Mouse (Mus musculus): ENCODE measurements around the gene Bend3. TPM values are rescaled to one million over a fixed set of nuclear protein-coding genes. Genes with fewer than 3 reads are reported as not detected.
"Not testable (repeated sequence)": the region's sequence is repeated elsewhere in the genome, so short reads cannot be mapped to it uniquely, and the experiment has no call there.

Gene Bend3
- polyA plus RNA-seq, 1 experiment = 2.7 TPM

DNA sequence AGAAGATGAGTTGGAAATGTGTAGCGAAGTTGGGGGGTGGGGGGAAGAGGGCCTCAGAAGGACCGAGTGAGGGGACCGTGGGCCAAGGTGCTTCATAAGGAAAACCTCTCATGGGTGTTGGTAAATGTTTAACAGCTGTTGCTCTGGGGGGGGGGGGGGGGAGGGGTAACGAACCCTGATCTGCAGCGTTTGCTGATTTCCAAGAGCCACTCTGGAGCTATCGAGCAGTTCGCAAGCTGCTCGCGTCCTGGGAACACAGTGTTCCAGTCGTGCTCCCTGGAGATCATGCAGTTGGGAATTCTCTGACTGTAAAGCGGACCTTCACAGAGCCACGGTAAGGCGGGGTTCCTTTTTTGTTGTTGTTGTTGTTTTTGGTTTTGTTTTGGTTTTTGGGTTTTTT, 39.7 kb downstream of the Bend3 start:
- WGBS = 85% methylated on average over 13 of the region's 13 CpGs
- TF ChIP-seq POLR2A (IDR thresholded peaks at IDR 0.05; ENCODE audit: borderline replicate concordance, control insufficient read depth, low read depth, low read length) = no peak
- TF ChIP-seq CTCF (IDR thresholded peaks at IDR 0.05; ENCODE audit: control insufficient read depth, insufficient read depth, low read length) = no peak
- H3K27ac ChIP-seq (ENCODE audit: control insufficient read depth, insufficient read depth, low read depth, low read length, poor library complexity) = no peak overlapping the region
- H3K4me1 ChIP-seq (ENCODE audit: control insufficient read depth, insufficient read depth, low read length) = no peaks in the 10 kb centered on the region
- H3K4me3 ChIP-seq (replicated peaks; ENCODE audit: control insufficient read depth, low read depth, low read length) = no peak overlapping the region

DNA sequence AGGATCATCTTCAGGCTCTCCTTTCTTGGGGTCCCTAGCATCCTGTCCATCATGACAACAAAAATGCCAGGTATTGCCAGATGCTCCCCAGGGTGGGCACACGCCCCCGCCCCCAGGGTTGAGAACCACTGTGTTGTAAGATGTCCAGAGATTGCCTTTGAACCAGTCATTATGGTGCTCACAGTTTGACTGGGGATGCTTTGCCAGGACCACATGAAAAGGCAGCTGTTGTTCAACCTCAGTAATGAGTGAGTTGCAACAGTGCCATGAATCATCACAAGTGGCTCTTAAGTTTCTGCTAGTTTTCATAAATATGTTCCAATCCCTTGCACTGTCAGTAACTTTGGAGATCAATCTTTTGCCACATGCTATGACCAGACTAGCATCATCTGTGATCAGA, 41.3 kb downstream of the Bend3 start:
- no peak overlapping the region for H3K4me3 ChIP-seq (replicated peaks; ENCODE audit: control insufficient read depth, low read depth, low read length)
- H3K27ac ChIP-seq (ENCODE audit: control insufficient read depth, insufficient read depth, low read depth, low read length, poor library complexity) = no peak overlapping the region; the same call in 1 of the 2 replicates
- WGBS = 87% methylated on average over 2 of the region's 2 CpGs
- no peaks in the 10 kb centered on the region for H3K4me1 ChIP-seq (ENCODE audit: control insufficient read depth, insufficient read depth, low read length)
- TF ChIP-seq CTCF (IDR thresholded peaks at IDR 0.05; ENCODE audit: control insufficient read depth, insufficient read depth, low read length) = no peak
- no peak for TF ChIP-seq POLR2A (IDR thresholded peaks at IDR 0.05; ENCODE audit: borderline replicate concordance, control insufficient read depth, low read depth, low read length)

DNA sequence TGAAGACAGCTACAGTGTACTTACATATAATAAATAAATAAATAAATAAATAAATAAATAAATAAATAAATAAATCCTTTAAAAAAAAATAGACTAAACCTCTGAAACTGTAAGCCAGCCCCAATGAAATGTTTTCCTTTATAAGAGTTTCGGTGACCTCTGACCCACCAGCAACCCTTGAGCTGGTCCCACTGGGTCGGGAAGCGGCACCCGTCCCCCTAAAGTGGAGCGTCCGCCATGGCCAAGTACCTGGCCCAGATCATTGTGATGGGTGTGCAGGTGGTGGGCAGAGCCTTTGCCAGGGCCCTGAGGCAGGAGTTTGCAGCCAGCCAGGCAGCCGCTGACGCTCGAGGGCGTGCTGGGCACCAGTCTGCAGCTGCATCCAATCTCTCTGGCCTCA, 45.3 kb downstream of the Bend3 start, which contains the start of gene Gm9803:
Gm9803 (plus strand) TSS at position 154 of the 400 bp plus-strand sequence.
- H3K27ac ChIP-seq (ENCODE audit: control insufficient read depth, insufficient read depth, low read depth, low read length, poor library complexity); H3K4me1 ChIP-seq (ENCODE audit: control insufficient read depth, insufficient read depth, low read length); H3K4me3 ChIP-seq (replicated peaks; ENCODE audit: control insufficient read depth, low read depth, low read length): not testable (repeated sequence)
- WGBS = 90% methylated on average over 10 of the region's 10 CpGs

DNA sequence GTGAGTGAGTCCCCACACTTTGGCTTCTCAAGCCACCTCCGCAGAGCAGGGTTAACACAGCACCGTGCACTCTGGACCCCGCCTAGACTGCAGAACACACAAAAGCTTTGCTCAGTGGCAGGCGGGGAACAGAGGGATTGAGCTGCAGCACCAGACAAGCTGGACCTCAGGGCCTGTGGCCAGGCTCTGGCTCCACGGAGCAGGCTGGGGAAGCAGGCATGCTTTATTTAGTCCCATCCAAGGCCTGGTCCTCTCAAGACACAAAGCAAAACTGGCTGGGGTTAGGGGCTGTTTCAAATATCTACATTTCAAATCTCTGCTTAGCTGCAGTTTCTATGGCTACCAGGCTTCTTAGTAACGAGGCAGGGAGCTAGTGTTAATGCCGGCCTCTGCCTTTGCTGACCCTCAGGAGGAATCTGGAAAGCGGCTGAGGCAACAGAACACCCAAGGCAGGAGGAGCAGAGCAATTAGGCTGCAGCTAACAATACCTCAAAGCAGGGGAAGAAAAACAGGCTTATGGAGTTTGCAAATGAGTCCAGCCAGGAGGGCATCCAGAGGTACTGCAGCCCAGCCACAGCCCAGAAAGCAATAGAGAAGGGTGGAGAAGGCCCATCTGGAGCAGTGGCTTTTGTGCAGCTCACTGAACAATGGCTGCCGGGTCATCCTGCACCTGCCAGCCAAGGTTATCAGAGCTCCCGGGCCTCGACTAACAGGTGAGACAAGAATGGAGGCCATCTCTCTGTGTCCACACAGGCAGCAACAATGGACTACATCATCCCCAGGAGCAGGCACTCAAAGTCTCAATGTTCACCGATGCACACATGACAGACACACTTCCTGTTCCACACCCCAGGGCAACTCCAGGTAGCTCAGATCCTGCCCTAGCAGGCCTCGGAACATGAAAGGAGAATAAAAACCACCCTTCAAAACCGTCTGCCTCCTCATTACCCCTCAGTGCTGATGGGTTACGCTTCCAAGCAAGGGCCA, 48.9 kb downstream of the Bend3 start:
- no peak overlapping the region for H3K27ac ChIP-seq (ENCODE audit: control insufficient read depth, insufficient read depth, low read depth, low read length, poor library complexity)
- H3K4me1 ChIP-seq (ENCODE audit: control insufficient read depth, insufficient read depth, low read length) = no peaks in the 10 kb centered on the region
- 78% methylated on average over 15 of the region's 15 CpGs for WGBS
- no peak overlapping the region for H3K4me3 ChIP-seq (replicated peaks; ENCODE audit: control insufficient read depth, low read depth, low read length)
- TF ChIP-seq POLR2A (IDR thresholded peaks at IDR 0.05; ENCODE audit: borderline replicate concordance, control insufficient read depth, low read depth, low read length) = no peak
- TF ChIP-seq CTCF (IDR thresholded peaks at IDR 0.05; ENCODE audit: control insufficient read depth, insufficient read depth, low read length) = no peak

DNA sequence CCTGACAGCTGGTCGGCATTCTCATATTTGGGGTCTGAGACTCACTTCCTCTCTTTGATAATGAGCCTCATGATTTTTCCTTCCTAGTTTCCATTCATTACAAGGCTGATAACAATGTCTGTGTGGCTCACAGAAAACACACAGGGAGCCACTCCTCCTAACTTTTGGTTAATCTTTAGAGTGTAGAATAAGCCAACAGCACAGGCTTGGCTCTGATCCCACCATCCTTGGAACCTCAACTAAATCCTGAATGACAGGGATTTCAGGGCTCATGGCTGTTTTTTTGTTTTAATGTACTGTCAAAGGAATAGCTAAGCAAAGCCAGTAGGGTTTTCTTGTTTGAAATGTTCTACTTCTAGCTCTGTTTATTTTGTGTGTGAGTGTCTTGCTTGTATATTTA, 55.8 kb downstream of the Bend3 start:
- Histone ChIP-seq H3K4me3 (replicated peaks; ENCODE audit: control insufficient read depth, low read depth, low read length) (no peak overlapping the region), H3K4me1 (ENCODE audit: control insufficient read depth, insufficient read depth, low read length) (peaks cover 1% of the 10 kb centered on the region; the same call in 1 of the 2 replicates), H3K27ac (ENCODE audit: control insufficient read depth, insufficient read depth, low read depth, low read length, poor library complexity) (no peak overlapping the region)
- no peak for TF ChIP-seq POLR2A (IDR thresholded peaks at IDR 0.05; ENCODE audit: borderline replicate concordance, control insufficient read depth, low read depth, low read length)
- TF ChIP-seq CTCF (IDR thresholded peaks at IDR 0.05; ENCODE audit: control insufficient read depth, insufficient read depth, low read length) = no peak
- 29% methylated on average over 1 of the region's 1 CpGs for WGBS

DNA sequence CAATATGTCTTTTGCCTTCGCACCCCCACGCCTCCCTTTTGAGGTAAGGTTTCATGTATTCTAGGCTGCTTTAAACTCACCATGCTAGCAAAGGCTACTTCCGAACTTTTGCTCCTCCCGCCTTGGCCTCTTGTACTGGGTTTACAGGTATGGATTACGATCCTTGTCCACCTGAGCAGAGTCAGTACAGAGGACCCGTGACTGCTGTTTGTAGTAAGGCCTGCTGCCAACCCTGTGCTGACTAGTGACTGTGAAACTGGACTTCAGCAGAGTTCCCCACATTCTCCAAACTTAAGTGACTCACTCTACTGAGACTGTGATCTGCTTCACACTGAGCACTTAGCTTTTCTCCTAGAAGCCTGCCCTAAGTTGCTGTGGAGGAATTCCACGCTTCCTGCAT, 59.0 kb downstream of the Bend3 start:
- 91% methylated on average over 7 of the region's 7 CpGs for WGBS
- Histone ChIP-seq H3K4me1 (ENCODE audit: control insufficient read depth, insufficient read depth, low read length) (peaks cover 1% of the 10 kb centered on the region; the same call in 1 of the 2 replicates), H3K4me3 (replicated peaks; ENCODE audit: control insufficient read depth, low read depth, low read length) (no peak overlapping the region), H3K27ac (ENCODE audit: control insufficient read depth, insufficient read depth, low read depth, low read length, poor library complexity) (no peak overlapping the region)
- TF ChIP-seq CTCF (IDR thresholded peaks at IDR 0.05; ENCODE audit: control insufficient read depth, insufficient read depth, low read length) = no peak
- TF ChIP-seq POLR2A (IDR thresholded peaks at IDR 0.05; ENCODE audit: borderline replicate concordance, control insufficient read depth, low read depth, low read length) = no peak

DNA sequence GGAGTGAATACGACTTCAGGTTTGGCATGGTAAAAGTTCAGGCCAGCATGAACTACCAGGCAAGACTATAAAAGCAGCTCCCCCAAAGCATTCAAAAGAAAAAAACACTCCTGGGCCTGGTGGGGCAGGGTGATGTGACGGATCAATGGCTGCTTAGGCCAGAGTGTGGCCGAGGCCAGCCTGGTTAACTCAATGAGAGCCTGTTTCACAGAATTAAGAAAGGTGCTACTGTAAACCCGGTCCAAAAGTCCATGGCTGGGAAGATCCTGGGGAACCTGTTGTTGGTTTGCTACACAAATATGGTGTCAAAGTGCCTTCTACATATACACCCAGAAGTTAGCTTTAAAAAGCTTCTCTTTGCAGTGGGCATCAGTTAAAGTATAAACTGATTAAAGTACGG, 60.2 kb downstream of the Bend3 start:
- TF ChIP-seq CTCF (IDR thresholded peaks at IDR 0.05; ENCODE audit: control insufficient read depth, insufficient read depth, low read length) (no peak), POLR2A (IDR thresholded peaks at IDR 0.05; ENCODE audit: borderline replicate concordance, control insufficient read depth, low read depth, low read length) (no peak)
- Histone ChIP-seq H3K4me3 (replicated peaks; ENCODE audit: control insufficient read depth, low read depth, low read length) (no peak overlapping the region), H3K4me1 (ENCODE audit: control insufficient read depth, insufficient read depth, low read length) (peaks cover 1% of the 10 kb centered on the region; the same call in 1 of the 2 replicates), H3K27ac (ENCODE audit: control insufficient read depth, insufficient read depth, low read depth, low read length, poor library complexity) (no peak overlapping the region)
- WGBS = 85% methylated on average over 5 of the region's 5 CpGs

DNA sequence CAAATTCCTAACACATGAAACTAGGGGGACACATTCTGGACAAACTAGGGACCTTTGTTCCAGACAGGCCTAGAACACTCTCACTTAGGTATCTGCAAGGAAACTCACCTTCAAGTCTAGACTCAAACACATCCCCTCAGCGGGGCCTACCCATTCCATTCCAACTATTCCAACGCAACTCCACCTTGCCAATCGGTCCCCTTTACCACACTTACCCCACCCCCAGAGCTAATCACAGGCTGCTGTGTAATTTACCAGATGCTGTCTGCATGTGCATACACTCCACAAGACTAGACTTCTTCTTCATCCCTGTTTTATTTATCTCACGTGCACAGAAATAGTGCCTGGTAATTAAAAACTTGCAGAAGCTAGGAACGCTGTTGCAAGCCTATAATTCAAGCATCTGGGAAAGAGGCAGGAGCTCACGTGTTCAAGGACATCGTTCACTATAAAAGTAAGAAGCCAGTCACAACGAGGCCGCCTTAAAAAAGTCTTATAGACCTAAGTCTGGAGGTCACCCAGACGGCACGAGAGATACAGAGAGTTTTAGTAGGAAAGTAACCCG, 61.2 kb downstream of the Bend3 start:
- H3K27ac ChIP-seq (ENCODE audit: control insufficient read depth, insufficient read depth, low read depth, low read length, poor library complexity) = no peak overlapping the region
- TF ChIP-seq POLR2A (IDR thresholded peaks at IDR 0.05; ENCODE audit: borderline replicate concordance, control insufficient read depth, low read depth, low read length) = no peak
- TF ChIP-seq CTCF (IDR thresholded peaks at IDR 0.05; ENCODE audit: control insufficient read depth, insufficient read depth, low read length) = no peak
- 19% methylated on average over 12 of the region's 12 CpGs for WGBS
- H3K4me1 ChIP-seq (ENCODE audit: control insufficient read depth, insufficient read depth, low read length) = peaks cover 1% of the 10 kb centered on the region; the same call in 1 of the 2 replicates
- H3K4me3 ChIP-seq (replicated peaks; ENCODE audit: control insufficient read depth, low read depth, low read length) = peak overlapping the region; percentile 7
